Mouse (Mus musculus) gastrocnemius, adult 8-10 months (tissue): ENCODE data around the gene Atxn7l1. TPM values are rescaled to one million over a fixed set of nuclear protein-coding genes. Genes with fewer than 3 reads are reported as not detected.

ENCODE experiments used
- DNase-seq, 2 experiments: peaks; one replicate each; pipeline ENCODE4 v3.0.0; 2022; ENCODE audit warnings: low spot score in 2 of 2
- total RNA-seq, 4 experiments: library from RNA; stranded (reverse); gene quantifications; 2 replicates each; pipeline ENCODE4 v1.2.4; 2022

Gene Atxn7l1
- total RNA-seq, 4 experiments from 2014 or later: 13.4 to 18.9 (median 15.7) TPM

DNA sequence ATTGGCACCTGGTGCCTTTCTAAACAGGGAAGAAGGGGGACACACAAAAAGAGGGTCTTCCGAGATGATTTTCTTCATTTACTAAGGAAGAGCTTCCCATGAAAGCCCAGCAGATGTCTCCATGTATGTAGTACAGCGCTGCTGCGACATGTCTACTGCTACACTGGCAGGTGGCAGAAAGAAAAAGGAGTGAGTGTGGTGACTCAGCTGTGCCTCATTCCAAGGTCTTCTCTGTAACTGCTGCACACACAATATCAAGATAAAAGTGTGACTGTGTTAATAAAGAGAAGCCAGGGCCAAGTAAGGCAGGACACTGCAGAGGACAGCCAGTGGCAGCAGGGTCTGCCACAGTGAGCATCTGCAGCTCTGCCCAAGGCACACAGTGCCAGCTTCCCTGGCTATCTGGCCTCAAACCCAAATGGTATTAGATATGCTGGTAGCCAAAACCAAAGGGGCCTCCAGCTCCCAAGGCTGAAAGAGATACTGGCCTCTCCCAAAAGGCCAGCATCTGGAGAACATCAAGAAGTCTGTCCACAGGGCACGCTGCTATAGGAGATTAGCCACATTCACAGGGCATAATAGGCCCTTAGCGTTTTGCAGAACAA is 212.5 kb downstream of the Atxn7l1 start:
- DNase-seq: no peak

GRCm38 (mm10) chr12:33360729-33361128 is 213.2 kb downstream of the Atxn7l1 start:
- peak in 1 of 2 experiments; percentile 47 for DNase-seq

DNA sequence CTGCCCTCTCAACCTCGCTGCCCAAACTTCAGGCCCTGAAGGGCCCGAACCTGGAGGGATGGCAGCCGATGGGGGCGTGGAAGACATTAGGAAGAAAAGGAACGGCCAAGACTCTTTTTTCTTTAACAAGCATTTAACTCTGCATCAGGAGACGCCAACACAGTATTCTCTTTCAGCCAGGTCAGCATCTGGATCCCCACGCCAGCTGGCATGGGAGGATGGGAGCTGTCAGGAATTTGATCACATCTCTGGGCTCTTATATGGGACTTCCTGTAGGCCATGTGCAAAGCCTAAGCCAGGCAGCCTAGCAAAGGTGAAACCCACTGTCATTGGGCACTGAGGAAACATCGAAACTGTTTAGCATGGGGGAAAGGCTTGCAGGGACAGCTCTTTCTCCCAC is 217.0 kb downstream of the Atxn7l1 start:
- peak; percentile 65 to 79 for DNase-seq

DNA sequence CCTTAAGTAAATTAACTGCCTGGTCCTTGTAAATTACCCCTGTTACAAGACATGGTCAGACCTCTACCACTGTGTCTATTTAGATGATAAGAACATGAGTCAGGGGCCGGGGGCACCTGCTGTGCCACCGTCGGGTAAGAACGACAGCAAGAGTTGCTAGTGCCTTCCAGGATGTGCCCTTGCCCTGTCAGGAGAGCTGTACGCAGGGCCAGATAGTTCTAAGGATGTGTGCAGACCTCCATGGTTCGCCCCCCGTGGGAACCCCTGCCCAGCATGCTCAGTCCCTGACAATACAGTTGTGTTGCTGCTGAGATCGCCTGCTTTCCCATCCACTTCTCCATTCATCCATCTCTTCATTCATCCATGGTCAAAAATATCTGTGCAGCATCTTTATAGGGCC is 217.6 kb downstream of the Atxn7l1 start:
- DNase-seq: no peak

- DNase-seq: no peak
Measured at GRCm38 (mm10) chr12:33369555-33369954, 222.1 kb downstream of the Atxn7l1 start.

DNA sequence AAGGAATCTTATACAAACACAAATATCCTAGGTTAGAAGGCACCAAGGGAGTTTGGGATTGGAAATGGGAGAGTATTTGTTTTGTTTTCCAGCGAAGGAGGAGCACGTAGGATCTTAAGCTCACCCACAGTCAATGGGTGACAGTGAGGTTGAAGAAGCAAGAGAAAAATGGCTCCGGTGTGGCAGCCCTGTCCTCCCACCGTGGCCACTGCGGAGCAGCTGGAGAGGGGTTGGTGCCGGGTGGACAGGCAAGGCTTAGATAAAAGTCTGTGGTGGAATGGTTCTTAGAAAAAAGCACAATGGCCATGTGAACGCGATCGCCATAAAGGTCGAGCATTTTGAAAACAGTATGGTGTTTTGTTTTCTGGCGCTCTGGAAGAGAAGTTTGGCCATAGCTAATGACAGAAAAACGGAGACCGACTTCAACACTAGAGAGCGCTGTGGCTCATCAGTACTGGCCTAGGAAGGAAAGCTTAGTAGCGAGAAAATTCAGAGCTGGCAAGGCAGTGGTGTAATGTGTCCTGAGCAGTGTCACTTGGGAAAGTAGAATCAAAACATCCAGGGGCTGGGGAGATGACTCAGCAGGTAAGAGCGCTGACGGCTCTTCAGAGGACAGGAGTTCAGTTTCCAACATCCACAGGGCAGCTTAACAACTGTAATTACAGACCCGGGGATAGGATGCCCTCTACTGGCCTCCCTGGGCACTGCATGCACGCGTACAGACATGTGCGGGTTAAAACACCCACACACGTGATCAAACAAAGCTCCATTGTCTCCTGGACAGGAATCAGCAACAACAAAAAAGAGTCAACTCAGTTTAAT is 232.3 kb downstream of the Atxn7l1 start:
- peak; percentile 77 to 78 for DNase-seq

GRCm38 (mm10) chr12:33388842-33389241 is 241.3 kb downstream of the Atxn7l1 start:
- DNase-seq: peak; percentile 45 to 54

GRCm38 (mm10) chr12:33390844-33391560 is 243.5 kb downstream of the Atxn7l1 start:
- no peak for DNase-seq

DNA sequence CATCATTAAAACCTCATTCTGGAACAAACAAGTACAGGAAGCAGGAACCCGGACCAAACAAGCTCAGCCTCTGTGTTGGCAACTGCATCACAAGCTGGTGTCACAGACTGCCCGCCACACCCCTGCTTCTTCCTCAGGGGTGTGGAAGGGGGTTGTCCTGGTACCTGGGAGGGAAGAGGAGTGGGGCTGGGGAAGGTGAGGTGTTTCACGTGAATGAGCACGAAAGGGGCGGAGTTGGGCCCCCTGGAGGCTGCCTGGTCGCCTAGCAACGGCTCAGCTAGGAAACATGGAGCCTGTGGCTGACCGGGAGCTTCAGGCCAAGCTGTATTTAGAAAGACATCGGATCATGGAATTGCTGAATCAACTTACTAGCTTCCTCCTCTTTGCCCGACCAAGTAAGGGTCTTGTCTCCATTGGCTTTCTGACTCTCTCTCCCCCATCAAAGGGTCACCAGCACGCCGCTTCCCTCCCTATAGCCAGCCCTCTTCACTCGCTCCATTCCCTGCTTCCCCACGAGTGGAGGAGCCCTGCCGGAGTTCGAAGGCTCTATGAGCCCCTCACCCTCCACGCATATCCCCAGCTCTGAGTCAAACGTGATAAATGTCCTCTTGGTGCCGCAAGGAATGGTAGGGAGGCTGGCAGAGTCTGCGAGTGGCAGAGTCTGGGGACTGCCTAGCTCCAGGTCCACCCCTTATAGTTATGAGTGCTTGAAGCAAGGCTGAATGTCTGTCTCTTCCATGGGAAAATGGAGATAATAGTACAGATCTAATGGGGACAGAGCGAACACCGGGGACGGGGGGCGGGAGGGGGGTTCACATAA is 247.5 kb downstream of the Atxn7l1 start, which contains the start of gene Efcab10:
Efcab10 (plus strand) TSS at position 51 of the 820 bp plus-strand sequence.
- no peak for DNase-seq

GRCm38 (mm10) chr12:33403265-33403693 is 255.8 kb downstream of the Atxn7l1 start:
- no peak for DNase-seq

DNA sequence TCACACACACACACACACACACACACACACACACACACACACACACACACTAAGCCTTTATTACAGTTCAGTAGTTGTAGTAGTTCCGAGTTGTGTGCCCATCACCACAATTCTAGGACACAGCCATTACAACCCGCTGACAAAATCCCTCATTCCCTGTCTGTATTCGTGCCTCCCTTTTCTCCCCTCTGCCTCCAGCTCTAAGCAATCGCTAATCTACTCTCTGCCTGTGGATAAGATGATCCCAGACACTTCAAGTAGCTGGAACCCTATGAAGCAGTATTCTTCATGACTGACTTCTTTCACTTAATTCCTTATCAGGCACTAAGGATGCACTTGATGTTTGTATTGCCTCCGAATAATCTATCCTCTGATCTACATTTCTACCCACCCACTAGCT is 257.5 kb downstream of the Atxn7l1 start:
- DNase-seq: no peak

- DNase-seq: no peak
Measured at GRCm38 (mm10) chr12:33405398-33406026, 258.0 kb downstream of the Atxn7l1 start.

- DNase-seq: no peak
Measured at GRCm38 (mm10) chr12:33411580-33412151, 264.2 kb downstream of the Atxn7l1 start.

Other genes with a start within 250 kb of the Atxn7l1 start
- gene Sypl, start 193.8 kb upstream of the Atxn7l1 start, total RNA-seq: 100 to 1,000 TPM; 183 to 225 (median 208) TPM
- 1 to 10 TPM in 1 of 4 experiments, under 1 TPM in 3; 0.25 to 1.7 (median 0.40) TPM for gene Cdhr3, start 54.8 kb upstream of the Atxn7l1 start, total RNA-seq
- gene Efcab10, start 247.2 kb downstream of the Atxn7l1 start, total RNA-seq: not detected